Mouse (Mus musculus) heart, adult 9 months (tissue): ENCODE data around the gene Cd79b.

Source experiments
- DNase-seq, 2 experiments: peaks; one replicate each; pipeline ENCODE4 v3.0.0; 2022; ENCODE audit warnings: low spot score in 2 of 2

Cd79b gene

DNA sequence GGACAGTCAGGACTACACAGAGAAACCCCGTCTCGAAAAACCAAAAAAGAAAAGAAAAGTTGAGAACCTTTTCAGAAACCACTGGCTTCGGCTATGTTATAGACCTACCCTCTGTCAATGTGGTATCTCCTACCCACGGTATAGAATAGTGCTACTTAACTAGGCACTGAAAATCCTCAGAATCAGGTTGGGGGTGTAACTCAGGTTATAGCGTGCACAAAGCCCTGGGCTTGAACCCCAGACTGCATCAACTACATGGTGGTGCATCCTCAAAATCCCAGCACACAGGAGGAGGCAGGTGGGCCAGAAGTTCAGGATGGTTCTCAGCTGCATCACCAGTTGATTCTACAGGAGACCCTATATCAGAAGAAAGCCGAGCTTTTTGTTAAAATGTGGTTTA, 40.8 kb downstream of the Cd79b start:
- no peak for DNase-seq

DNA sequence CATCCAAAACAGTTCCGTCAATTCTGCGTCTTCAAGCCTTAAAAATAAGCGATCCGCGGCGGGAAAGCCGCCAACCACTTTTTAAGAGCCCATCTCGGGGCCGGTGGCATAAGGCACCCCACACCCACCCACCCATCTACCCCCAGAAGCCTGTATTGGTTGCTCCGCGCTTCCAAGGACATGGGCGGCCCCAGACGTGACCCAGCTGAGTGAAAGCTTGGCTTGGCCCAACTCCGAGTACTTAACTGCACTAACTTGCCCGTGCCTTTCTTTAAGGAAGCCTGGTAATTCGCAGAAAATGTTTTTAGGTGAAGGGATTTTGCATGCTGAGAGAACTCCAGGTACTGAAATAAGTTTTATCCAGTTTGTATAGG, 41.3 kb downstream of the Cd79b start:
- DNase-seq: no peak

GRCm38 (mm10) chr11:106272644-106273310, 41.8 kb downstream of the Cd79b start, which contains the start of gene Smarcd2:
TSS of gene Smarcd2 (minus strand) at chr11:106272972.
- DNase-seq: peak; percentile 100

DNA sequence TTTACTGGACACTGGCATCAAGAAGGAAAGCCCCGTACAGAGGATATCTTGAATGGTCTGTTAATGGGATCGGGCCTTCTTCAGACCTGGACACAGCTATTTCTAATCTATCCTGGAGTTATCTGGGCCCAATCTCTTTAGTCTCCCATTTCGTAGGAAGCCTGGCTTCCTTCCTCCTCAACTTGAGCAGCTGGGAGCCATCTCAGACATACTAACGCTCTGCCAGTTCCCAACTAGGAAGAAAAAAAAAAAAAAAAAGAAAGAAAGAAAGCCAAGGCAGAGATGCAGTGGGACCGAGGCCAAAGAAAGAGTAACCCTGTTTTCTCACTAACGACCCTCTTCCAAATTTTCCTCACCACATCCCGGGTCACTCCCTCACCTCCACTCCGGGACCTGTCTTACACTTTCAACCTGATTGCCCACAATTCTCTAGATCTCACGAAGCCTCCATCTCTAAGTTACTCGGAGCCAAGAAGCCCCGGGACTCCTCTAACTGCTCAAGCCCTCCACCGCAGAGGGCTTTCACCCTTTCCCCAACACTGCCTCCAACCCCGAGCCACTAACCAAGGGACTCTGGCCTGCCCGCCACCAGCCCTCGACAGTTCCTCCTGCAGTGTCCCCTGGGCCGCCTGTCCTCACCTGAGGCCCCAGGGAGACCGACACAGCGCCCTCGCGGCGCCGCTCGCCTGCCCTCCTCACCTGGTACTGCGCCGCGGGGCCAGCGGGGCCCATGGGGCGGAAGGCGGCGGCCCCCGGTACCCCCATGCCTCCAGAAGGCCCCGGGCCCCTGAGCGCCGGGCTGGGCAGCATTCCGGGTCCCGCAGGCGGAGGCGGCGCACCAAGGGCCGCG, 42.5 kb downstream of the Cd79b start:
- peak in 1 of 2 experiments; percentile 34 for DNase-seq

DNA sequence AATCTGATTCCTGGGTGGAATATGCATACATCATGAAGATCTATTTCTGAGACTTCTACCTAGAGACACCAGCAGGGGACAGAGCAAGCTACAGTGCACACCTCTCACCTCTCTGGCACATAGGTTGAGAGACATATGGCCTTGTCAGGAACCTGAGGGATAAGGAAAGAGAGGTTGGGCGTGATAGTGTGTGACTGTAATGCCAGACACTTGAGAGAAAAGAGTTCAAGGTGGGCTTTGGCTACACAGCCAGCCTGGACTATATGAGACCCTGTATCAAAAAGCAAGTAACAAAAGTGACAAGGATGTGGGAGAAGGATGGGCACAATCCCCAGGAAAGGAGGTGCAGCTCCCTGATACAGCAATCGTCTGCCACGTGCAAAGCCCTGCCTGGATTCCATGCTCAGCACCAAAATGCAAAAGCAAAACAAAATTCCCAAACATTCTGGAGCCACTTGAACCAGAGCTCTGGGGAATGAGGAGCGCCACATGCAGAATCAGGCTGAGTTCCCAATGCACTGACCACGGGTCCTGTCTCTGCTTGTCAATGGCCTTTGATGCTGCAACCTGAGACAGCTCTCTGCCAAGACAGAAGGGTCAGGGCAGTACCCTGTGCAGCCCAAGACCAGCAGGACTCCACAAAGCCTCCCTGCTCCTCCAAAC, 43.3 kb downstream of the Cd79b start:
- peak in 1 of 2 experiments; percentile 24 for DNase-seq

GRCm38 (mm10) chr11:106269060-106269431, 45.5 kb downstream of the Cd79b start:
- DNase-seq: peak; percentile 33 to 59

DNA sequence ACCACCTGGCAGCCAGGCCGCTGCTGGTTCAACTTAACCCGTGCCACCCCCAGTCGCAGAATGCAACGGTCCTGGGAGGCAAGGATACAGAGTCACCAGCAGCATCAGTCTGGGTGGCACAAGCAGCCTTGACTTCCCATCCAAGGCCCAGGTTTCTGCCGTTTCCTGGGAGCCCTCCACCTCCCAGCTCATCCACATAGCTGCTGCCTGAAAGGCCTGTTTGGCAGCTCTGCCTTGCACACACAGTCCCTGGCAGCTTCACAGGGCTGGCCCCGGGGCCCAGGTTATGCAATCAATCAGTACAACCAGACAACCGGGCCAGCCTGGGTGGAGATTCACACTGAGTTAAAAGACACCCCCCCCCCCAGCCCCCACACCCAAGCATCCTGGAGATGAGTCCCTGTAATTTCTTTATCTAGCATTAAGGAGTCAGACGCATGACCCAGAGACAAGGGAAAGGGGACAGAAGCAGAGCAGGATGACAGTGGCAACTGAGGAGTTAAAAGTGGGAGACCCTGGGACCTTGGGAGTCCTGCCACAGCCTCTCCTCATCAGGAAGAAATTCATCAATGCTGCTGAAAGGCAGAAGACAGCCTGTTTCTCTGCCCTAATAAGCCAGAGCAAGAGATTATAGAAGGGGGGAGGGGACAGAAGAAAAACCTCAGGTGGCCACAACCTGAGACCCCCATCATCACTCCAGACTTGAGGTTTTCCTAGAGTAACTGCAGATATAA, 46.1 kb downstream of the Cd79b start:
- DNase-seq: peak; percentile 89 to 90

- DNase-seq: no peak
These were observed 46.7 kb downstream of the Cd79b start for GRCm38 (mm10) chr11:106267871-106268270.

- peak in 1 of 2 experiments; percentile 27 for DNase-seq
These were observed 47.2 kb downstream of the Cd79b start for GRCm38 (mm10) chr11:106267311-106267852.

DNA sequence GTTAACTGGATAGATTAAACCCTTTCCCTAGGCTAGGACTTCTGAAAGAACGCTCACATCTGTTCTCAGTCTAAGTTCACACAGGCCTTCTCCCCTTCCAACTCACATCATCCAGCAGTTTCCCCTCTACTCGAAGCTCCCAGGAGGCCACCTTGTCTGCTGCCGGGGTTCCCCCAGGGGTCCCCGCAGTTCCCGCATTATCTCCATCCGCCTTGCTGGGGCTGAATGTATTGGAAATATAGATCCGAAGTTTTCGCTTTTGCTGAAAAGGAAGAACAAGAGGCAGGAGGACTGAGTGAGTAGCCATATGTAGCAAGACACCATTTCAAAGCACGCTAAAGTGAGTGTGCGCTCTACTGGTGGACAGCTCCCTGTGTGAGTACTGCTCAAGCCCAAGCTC, 48.1 kb downstream of the Cd79b start:
- no peak for DNase-seq

- DNase-seq: no peak
These were observed 49.0 kb downstream of the Cd79b start for GRCm38 (mm10) chr11:106265570-106265969.

DNA sequence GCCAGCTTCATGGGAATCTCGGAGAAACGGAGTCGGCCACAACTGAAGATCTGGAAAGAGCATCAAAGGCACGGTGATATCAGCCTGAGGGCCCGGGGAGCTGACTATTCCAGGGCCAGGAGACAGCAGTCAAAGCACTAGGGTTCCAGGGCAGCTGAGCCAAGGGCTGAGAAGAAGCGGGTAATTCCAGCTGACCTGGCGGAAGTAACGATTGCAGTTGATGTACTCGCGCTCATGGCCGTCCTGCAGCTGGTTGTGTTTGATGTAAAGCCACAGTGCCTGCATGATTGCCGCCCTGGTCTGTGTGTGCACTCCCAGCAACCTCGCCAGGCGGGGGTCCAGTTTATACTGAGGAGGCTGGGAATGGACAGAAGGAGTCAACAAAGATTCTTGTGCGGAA, 49.6 kb downstream of the Cd79b start:
- no peak for DNase-seq

DNA sequence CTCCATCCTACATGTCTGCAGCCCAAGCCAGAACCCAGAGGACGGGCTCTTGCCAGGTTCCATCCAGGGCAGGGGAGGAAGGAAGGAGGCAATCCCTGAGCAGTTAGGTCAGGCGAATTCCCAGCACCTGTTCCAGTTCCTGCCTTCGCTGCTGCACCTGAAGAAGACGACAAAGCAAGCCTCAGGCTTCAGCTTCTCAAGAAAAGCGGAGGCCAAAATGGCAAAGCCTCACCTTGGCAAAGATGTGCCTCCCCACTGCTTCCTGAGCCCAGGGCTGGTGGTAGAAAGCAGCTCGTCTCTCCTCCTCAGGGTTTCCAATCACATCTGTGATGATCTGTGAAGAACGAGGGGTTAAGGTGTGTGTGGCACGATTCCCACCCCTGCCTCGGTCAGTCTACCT, 50.6 kb downstream of the Cd79b start:
- no peak for DNase-seq
